Mouse (Mus musculus) liver, postnatal 0 days (tissue): ENCODE results near the gene Ipo8. TPM values are rescaled to one million over a fixed set of nuclear protein-coding genes. Genes with fewer than 3 reads are reported as not detected.

ENCODE experiments used
- ATAC-seq: fragments of 200-750 bp; cut with Nextera tagmentation; 2 replicates; pipeline ENCODE4 v1.8.0; 2017; ENCODE audit warnings: mild to moderate bottlenecking, moderate library complexity
- DNase-seq: peaks from one replicate; pipeline ENCODE4 v3.0.0-alpha.2; 2016
- H3K27ac ChIP-seq: fragments of 300-500 bp; sonication (generic); 2 replicates; pipeline ENCODE4 v1.5.1; 2014; ENCODE audit warnings: antibody characterized with exemption, moderate library complexity, mild to moderate bottlenecking, low read depth
- H3K27me3 ChIP-seq: fragments of 300-500 bp; sonication (generic); 2 replicates; pipeline ENCODE4 v1.6.1; 2014; ENCODE audit warnings: low read length, control low read depth, mixed read lengths; ENCODE audit not compliant: insufficient read depth
- H3K36me3 ChIP-seq: fragments of 300-500 bp; sonication (generic); replicated peaks from 2 replicates; pipeline ENCODE4 v1.6.1; 2014; ENCODE audit warnings: mild to moderate bottlenecking, control low read depth, low read length, moderate library complexity, mixed read lengths; ENCODE audit not compliant: insufficient read depth
- H3K4me1 ChIP-seq: fragments of 300-500 bp; sonication (generic); 2 replicates; pipeline ENCODE4 v1.6.1; 2014; ENCODE audit warnings: antibody characterized with exemption, mild to moderate bottlenecking, control low read depth; ENCODE audit not compliant: insufficient read depth
- H3K4me2 ChIP-seq: fragments of 300-500 bp; sonication (generic); 2 replicates; pipeline ENCODE4 v1.6.1; 2014; ENCODE audit warnings: low read depth, mild to moderate bottlenecking, low read length, moderate library complexity, mixed read lengths
- H3K4me3 ChIP-seq: fragments of 300-500 bp; sonication (generic); 2 replicates; pipeline ENCODE4 v1.5.1; 2014; ENCODE audit warnings: low read depth, low read length
- H3K9ac ChIP-seq: fragments of 300-500 bp; sonication (generic); replicated peaks from 2 replicates; pipeline ENCODE4 v1.6.1; 2014; ENCODE audit warnings: mild to moderate bottlenecking, moderate library complexity
- H3K9me3 ChIP-seq: fragments of 300-500 bp; sonication (generic); 2 replicates; pipeline ENCODE4 v1.6.1; 2016; ENCODE audit warnings: mild to moderate bottlenecking, control low read depth, low read length, mixed read lengths
- CTCF ChIP-seq: sonication (generic); IDR thresholded peaks from 2 replicates; pipeline ENCODE4 v1.5.1; 2016; ENCODE audit warnings: antibody characterized with exemption, low read depth
- EP300 ChIP-seq: IDR thresholded peaks from 2 replicates; pipeline ENCODE4 v1.6.1; 2016; ENCODE audit warnings: antibody characterized with exemption, low read depth, mild to moderate bottlenecking
- WGBS: fragments of 180-500 bp; shearing (Covaris S2); extraction: QIAGEN DNeasy Blood & Tissue Kit; methylation state at CpG from one replicate; pipeline ENCODE4 v1.1.7; 2014; ENCODE audit not compliant: insufficient replicate concordance; 5-methylcytosine and 5-hydroxymethylcytosine counted together
- polyA plus RNA-seq: library from polyadenylated mRNA; unstranded; fragments of >200 nt; fragmentation: Nextera tagmentation; extraction: Ambion mirVana; gene quantifications from 2 replicates; pipeline ENCODE4 v1.2.1, GENCODE M21; 2015

Gene Ipo8
- polyA plus RNA-seq, 1 experiment from 2014 or later = 7.4 TPM

GRCm38 (mm10) chr6:148736390-148736789 lies 94.9 kb downstream of the Ipo8 start:
- ATAC-seq (no peak), DNase-seq (no peak)
- 61% methylated on average over 1 of the region's 1 CpGs for WGBS
- no peak overlapping the region for H3K4me3 ChIP-seq
- H3K27me3 ChIP-seq = no peaks in the 10 kb centered on the region
- TF ChIP-seq EP300 = no peak
- H3K4me2 ChIP-seq = no peak overlapping the region
- no peaks in the 10 kb centered on the region for H3K4me1 ChIP-seq
- no peak overlapping the region for H3K9ac ChIP-seq
- no peak overlapping the region for H3K27ac ChIP-seq
- no peaks in the 10 kb centered on the region for H3K36me3 ChIP-seq
- no peaks in the 10 kb centered on the region for H3K9me3 ChIP-seq

- Histone ChIP-seq H3K27ac (no peak overlapping the region), H3K4me2 (no peak overlapping the region), H3K27me3 (no peaks in the 10 kb centered on the region), H3K9me3 (no peaks in the 10 kb centered on the region), H3K4me1 (no peaks in the 10 kb centered on the region), H3K4me3 (no peak overlapping the region), H3K9ac (no peak overlapping the region), H3K36me3 (no peaks in the 10 kb centered on the region)
- TF ChIP-seq EP300 (no peak), CTCF (no peak)
- ATAC-seq (no peak), DNase-seq (no peak)
- 87% methylated on average over 20 of the region's 20 CpGs for WGBS
Observed at GRCm38 (mm10) chr6:148734012-148734411, 97.3 kb downstream of the Ipo8 start.

- Histone ChIP-seq H3K4me1 (no peaks in the 10 kb centered on the region), H3K27ac (no peak overlapping the region), H3K9ac (no peak overlapping the region), H3K4me3 (no peak overlapping the region), H3K4me2 (no peak overlapping the region), H3K9me3 (no peaks in the 10 kb centered on the region), H3K27me3 (no peaks in the 10 kb centered on the region), H3K36me3 (no peaks in the 10 kb centered on the region)
- TF ChIP-seq CTCF (no peak), EP300 (no peak)
- no peak for DNase-seq
- 63% methylated on average over 1 of the region's 1 CpGs for WGBS
- no peak for ATAC-seq
Observed at GRCm38 (mm10) chr6:148732920-148733319, 98.3 kb downstream of the Ipo8 start.

- Histone ChIP-seq H3K4me2 (no peak overlapping the region), H3K27ac (no peak overlapping the region), H3K27me3 (no peaks in the 10 kb centered on the region), H3K9me3 (no peaks in the 10 kb centered on the region), H3K9ac (no peak overlapping the region), H3K4me3 (no peak overlapping the region), H3K36me3 (no peaks in the 10 kb centered on the region), H3K4me1 (no peaks in the 10 kb centered on the region)
- ATAC-seq = no peak
- DNase-seq = no peak
- 34% methylated on average over 3 of the region's 3 CpGs for WGBS
- TF ChIP-seq CTCF (no peak), EP300 (no peak)
Observed at GRCm38 (mm10) chr6:148728571-148728970, 102.7 kb downstream of the Ipo8 start.

GRCm38 (mm10) chr6:148727871-148728524 lies 103.3 kb downstream of the Ipo8 start:
- Histone ChIP-seq H3K9ac (no peak overlapping the region), H3K4me2 (no peak overlapping the region), H3K36me3 (no peaks in the 10 kb centered on the region), H3K4me1 (no peaks in the 10 kb centered on the region), H3K27ac (no peak overlapping the region), H3K27me3 (no peaks in the 10 kb centered on the region), H3K4me3 (no peak overlapping the region), H3K9me3 (no peaks in the 10 kb centered on the region)
- ATAC-seq (no peak), DNase-seq (no peak)
- TF ChIP-seq CTCF = no peak
- WGBS = 60% methylated on average over 6 of the region's 6 CpGs

- Histone ChIP-seq H3K9me3 (no peaks in the 10 kb centered on the region), H3K9ac (no peak overlapping the region), H3K4me3 (no peak overlapping the region), H3K4me1 (no peaks in the 10 kb centered on the region), H3K27me3 (no peaks in the 10 kb centered on the region), H3K4me2 (no peak overlapping the region), H3K36me3 (no peaks in the 10 kb centered on the region), H3K27ac (no peak overlapping the region)
- DNase-seq = no peak
- ATAC-seq = no peak
- no peak for TF ChIP-seq CTCF
- TF ChIP-seq EP300 = no peak
- WGBS = 61% methylated on average over 3 of the region's 3 CpGs
Observed at GRCm38 (mm10) chr6:148724453-148724852, 106.8 kb downstream of the Ipo8 start.

Other genes with a start within 250 kb of the Ipo8 start
- gene Caprin2, start 64.8 kb upstream of the Ipo8 start, polyA plus RNA-seq = 2.6 and 2.7 TPM in 2 replicates
- gene Sinhcaf, start 115.0 kb upstream of the Ipo8 start, polyA plus RNA-seq = 8.3 and 9.4 TPM in 2 replicates